Mouse (Mus musculus): ENCODE measurements at regions not wholly inside any gene's neighbourhood (a gene's known extent, or its start where the extent isn't known, plus 50 kb on each side); places are given as distances from the start of the nearest gene placed in this dataset.
A peak's percentile ranks its signal among the peaks of the same experiment; 100 is the strongest.

DNA sequence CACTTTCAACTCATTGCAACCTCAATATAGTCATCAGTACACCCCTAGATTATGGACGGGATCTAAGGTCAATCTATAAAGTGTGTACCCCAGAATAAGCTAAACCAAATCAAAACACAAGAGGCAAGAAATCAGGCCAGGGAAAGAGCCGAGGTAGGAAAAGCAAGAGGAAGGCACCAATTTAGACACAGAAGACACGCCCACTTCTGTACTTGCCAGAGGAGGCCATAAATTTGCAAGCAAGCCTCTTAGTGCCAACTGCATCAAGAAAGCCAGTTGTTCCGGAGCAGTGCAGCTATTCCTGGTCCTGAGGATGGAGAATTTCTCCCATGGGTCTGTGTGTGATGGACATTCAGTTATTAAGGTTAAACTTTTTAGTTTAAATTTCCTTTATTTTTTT lies 179.7 kb upstream of the Smlr1 start:
- 80% methylated on average over 4 of the region's 4 CpGs for WGBS
- no peak overlapping the region for H3K4me3 ChIP-seq (replicated peaks; ENCODE audit: low read length)
- no peaks in the 10 kb centered on the region for H3K4me1 ChIP-seq (replicated peaks; ENCODE audit: control insufficient read depth, insufficient read depth, low read length)
- H3K27ac ChIP-seq (ENCODE audit: low read length), result no peak overlapping the region
- H3K36me3 ChIP-seq (ENCODE audit: control insufficient read depth, insufficient read depth), result no peaks in the 10 kb centered on the region
- no peaks in the 10 kb centered on the region for H3K27me3 ChIP-seq (replicated peaks; ENCODE audit: control insufficient read depth, insufficient read depth, low read length)
- H3K9me3 ChIP-seq (ENCODE audit: control insufficient read depth, low read length), result no peaks in the 10 kb centered on the region
- no peak overlapping the region for H3K4me2 ChIP-seq (ENCODE audit: low read length)
- no peak for ATAC-seq
- no peak overlapping the region for H3K9ac ChIP-seq (replicated peaks; ENCODE audit: low read depth, low read length)

DNA sequence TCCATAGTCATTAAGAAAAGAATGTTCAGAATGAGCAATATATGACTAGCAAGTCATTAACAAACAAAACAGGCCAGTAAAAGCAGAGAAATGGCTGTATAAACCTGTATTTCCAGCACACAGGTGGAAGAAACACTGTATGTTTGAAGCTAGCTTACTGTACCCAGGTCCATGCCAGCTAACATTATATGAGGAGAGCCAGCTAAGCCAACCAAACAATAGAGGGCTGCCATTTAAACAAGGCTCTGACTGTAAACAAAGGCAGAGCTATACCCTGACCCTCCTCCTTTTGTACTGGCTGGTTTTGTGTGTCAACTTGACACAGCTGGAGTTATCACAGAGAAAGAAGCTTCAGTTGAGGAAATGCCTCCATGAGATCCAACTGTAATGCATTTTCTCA lies 178.6 kb upstream of the Smlr1 start:
- Histone ChIP-seq H3K4me1 (replicated peaks; ENCODE audit: control insufficient read depth, insufficient read depth, low read length) (no peaks in the 10 kb centered on the region), H3K36me3 (ENCODE audit: control insufficient read depth, insufficient read depth) (no peaks in the 10 kb centered on the region), H3K4me3 (replicated peaks; ENCODE audit: low read length) (no peak overlapping the region), H3K9ac (replicated peaks; ENCODE audit: low read depth, low read length) (no peak overlapping the region), H3K4me2 (ENCODE audit: low read length) (no peak overlapping the region), H3K27ac (ENCODE audit: low read length) (no peak overlapping the region), H3K27me3 (replicated peaks; ENCODE audit: control insufficient read depth, insufficient read depth, low read length) (no peaks in the 10 kb centered on the region), H3K9me3 (ENCODE audit: control insufficient read depth, low read length) (no peaks in the 10 kb centered on the region)
- no peak for ATAC-seq

DNA sequence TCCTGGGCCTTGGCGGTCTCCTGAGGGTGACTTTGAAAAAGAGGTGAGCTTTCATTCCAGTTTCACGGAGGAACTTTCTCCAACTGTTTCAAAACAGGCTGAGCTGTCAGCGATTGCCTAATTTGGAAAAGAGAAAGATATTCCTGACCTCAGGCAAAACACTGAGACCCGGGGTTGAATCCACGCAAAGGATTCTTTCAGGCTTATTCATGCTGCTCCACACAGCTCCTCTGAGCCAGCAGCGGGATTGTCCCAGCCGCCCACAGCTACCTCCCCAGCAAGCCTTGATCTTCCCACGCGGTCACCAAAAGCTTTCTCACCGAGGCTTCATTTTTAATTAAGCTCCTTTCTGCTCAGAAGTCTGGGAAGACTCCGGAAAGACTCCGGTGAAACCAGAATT lies 178.0 kb upstream of the Smlr1 start:
- Histone ChIP-seq H3K27me3 (replicated peaks; ENCODE audit: control insufficient read depth, insufficient read depth, low read length) (no peaks in the 10 kb centered on the region), H3K4me1 (replicated peaks; ENCODE audit: control insufficient read depth, insufficient read depth, low read length) (no peaks in the 10 kb centered on the region), H3K36me3 (ENCODE audit: control insufficient read depth, insufficient read depth) (no peaks in the 10 kb centered on the region), H3K9me3 (ENCODE audit: control insufficient read depth, low read length) (no peaks in the 10 kb centered on the region), H3K4me2 (ENCODE audit: low read length) (no peak overlapping the region), H3K4me3 (replicated peaks; ENCODE audit: low read length) (no peak overlapping the region), H3K9ac (replicated peaks; ENCODE audit: low read depth, low read length) (no peak overlapping the region), H3K27ac (ENCODE audit: low read length) (no peak overlapping the region)
- ATAC-seq, result no peak
- 65% methylated on average over 12 of the region's 12 CpGs for WGBS

DNA sequence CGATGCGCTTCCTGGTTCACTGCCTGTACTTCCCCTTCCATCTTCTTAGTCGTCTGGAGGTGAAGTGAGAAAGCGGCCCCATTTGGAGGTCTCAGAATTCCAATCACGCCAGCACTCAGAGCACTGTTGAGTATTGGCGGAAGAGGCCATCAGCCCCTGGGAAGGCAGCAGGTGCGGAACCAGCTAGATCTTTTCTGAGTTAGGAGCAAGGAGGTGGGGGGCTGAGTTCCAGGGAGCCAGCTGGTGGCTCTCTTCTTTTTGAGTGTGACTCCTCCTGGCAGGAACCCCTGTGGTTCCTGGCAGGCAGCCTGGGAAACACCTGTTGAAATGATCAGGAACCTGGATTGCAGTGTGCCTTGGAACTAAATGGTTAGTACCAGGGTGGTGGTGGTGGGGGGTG lies 171.9 kb upstream of the Smlr1 start:
- 53% methylated on average over 7 of the region's 7 CpGs for WGBS
- peak; percentile 33; the same call in 1 of the 2 replicates for ATAC-seq
- no peaks in the 10 kb centered on the region for H3K27me3 ChIP-seq (replicated peaks; ENCODE audit: control insufficient read depth, insufficient read depth, low read length)

DNA sequence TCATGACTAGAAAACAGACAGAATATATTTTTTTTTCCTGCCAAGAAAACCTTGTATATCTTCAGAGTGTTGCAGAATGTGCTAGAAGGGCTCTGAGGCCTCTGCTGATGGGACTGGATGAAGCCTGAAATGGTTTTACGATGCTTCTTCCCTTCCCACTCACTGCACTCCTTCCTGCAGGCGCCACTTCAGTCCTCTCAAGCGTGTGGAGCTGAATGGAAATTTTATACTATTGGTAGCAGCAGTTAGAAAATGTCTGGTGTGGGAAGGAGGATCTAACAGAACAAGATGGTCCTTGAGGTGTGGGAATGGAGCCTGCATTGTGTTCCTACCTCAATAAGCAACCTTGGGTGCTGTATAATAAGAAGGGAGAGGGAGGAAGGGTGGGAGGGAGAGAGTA lies 166.1 kb upstream of the Smlr1 start:
- Histone ChIP-seq H3K27ac (ENCODE audit: low read length) (no peak overlapping the region), H3K27me3 (replicated peaks; ENCODE audit: control insufficient read depth, insufficient read depth, low read length) (no peaks in the 10 kb centered on the region), H3K4me3 (replicated peaks; ENCODE audit: low read length) (no peak overlapping the region), H3K36me3 (ENCODE audit: control insufficient read depth, insufficient read depth) (no peaks in the 10 kb centered on the region), H3K4me1 (replicated peaks; ENCODE audit: control insufficient read depth, insufficient read depth, low read length) (no peaks in the 10 kb centered on the region), H3K9me3 (ENCODE audit: control insufficient read depth, low read length) (no peaks in the 10 kb centered on the region), H3K9ac (replicated peaks; ENCODE audit: low read depth, low read length) (no peak overlapping the region), H3K4me2 (ENCODE audit: low read length) (no peak overlapping the region)
- WGBS, result 87% methylated on average over 3 of the region's 3 CpGs
- ATAC-seq, result no peak

More for the DNA sequence above, 171.9 kb upstream of the Smlr1 start:
- no peak overlapping the region for H3K4me3 ChIP-seq (replicated peaks; ENCODE audit: low read length)
- no peak overlapping the region for H3K27ac ChIP-seq (ENCODE audit: low read length)
- no peak overlapping the region for H3K4me2 ChIP-seq (ENCODE audit: low read length)
- H3K36me3 ChIP-seq (ENCODE audit: control insufficient read depth, insufficient read depth), result no peaks in the 10 kb centered on the region
- H3K9ac ChIP-seq (replicated peaks; ENCODE audit: low read depth, low read length), result no peak overlapping the region
- H3K4me1 ChIP-seq (replicated peaks; ENCODE audit: control insufficient read depth, insufficient read depth, low read length), result no peaks in the 10 kb centered on the region
- no peaks in the 10 kb centered on the region for H3K9me3 ChIP-seq (ENCODE audit: control insufficient read depth, low read length)

GRCm38 (mm10) chr10:25695798-25696197 lies 159.7 kb upstream of the Smlr1 start:
- no peak for ATAC-seq
- H3K36me3 ChIP-seq (ENCODE audit: control insufficient read depth, insufficient read depth), result no peaks in the 10 kb centered on the region
- no peaks in the 10 kb centered on the region for H3K27me3 ChIP-seq (replicated peaks; ENCODE audit: control insufficient read depth, insufficient read depth, low read length)
- no peaks in the 10 kb centered on the region for H3K9me3 ChIP-seq (ENCODE audit: control insufficient read depth, low read length)
- no peaks in the 10 kb centered on the region for H3K4me1 ChIP-seq (replicated peaks; ENCODE audit: control insufficient read depth, insufficient read depth, low read length)
- WGBS, result 77% methylated on average over 8 of the region's 8 CpGs
- H3K27ac ChIP-seq (ENCODE audit: low read length), result no peak overlapping the region
- no peak overlapping the region for H3K4me2 ChIP-seq (ENCODE audit: low read length)
- no peak overlapping the region for H3K4me3 ChIP-seq (replicated peaks; ENCODE audit: low read length)
- H3K9ac ChIP-seq (replicated peaks; ENCODE audit: low read depth, low read length), result no peak overlapping the region

- 8% methylated on average over 6 of the region's 6 CpGs for WGBS
- H3K9ac ChIP-seq (replicated peaks; ENCODE audit: low read depth, low read length), result no peak overlapping the region
- peaks cover 7% of the 10 kb centered on the region; the same call in 1 of the 2 replicates for H3K4me1 ChIP-seq (replicated peaks; ENCODE audit: control insufficient read depth, insufficient read depth, low read length)
- ATAC-seq, result peak; percentile 54; the same call in 1 of the 2 replicates
- H3K27ac ChIP-seq (ENCODE audit: low read length), result no peak overlapping the region
- H3K9me3 ChIP-seq (ENCODE audit: control insufficient read depth, low read length), result no peaks in the 10 kb centered on the region
- H3K4me3 ChIP-seq (replicated peaks; ENCODE audit: low read length), result no peak overlapping the region
- no peak overlapping the region for H3K4me2 ChIP-seq (ENCODE audit: low read length)
- no peaks in the 10 kb centered on the region for H3K36me3 ChIP-seq (ENCODE audit: control insufficient read depth, insufficient read depth)
- H3K27me3 ChIP-seq (replicated peaks; ENCODE audit: control insufficient read depth, insufficient read depth, low read length), result no peaks in the 10 kb centered on the region
Measured at GRCm38 (mm10) chr10:25681243-25681642, 145.2 kb upstream of the Smlr1 start.

- H3K27ac ChIP-seq (ENCODE audit: low read length), result no peak overlapping the region
- WGBS, result 37% methylated on average over 1 of the region's 1 CpGs
Measured at GRCm38 (mm10) chr10:25677889-25678288, 141.8 kb upstream of the Smlr1 start.

GRCm38 (mm10) chr10:25675368-25675767 lies 139.3 kb upstream of the Smlr1 start:
- no peak overlapping the region for H3K4me3 ChIP-seq (replicated peaks; ENCODE audit: low read length)

More at GRCm38 (mm10) chr10:25677889-25678288, 141.8 kb upstream of the Smlr1 start:
- Histone ChIP-seq H3K4me3 (replicated peaks; ENCODE audit: low read length) (no peak overlapping the region), H3K9ac (replicated peaks; ENCODE audit: low read depth, low read length) (no peak overlapping the region), H3K27me3 (replicated peaks; ENCODE audit: control insufficient read depth, insufficient read depth, low read length) (no peaks in the 10 kb centered on the region), H3K4me2 (ENCODE audit: low read length) (no peak overlapping the region), H3K36me3 (ENCODE audit: control insufficient read depth, insufficient read depth) (no peaks in the 10 kb centered on the region), H3K4me1 (replicated peaks; ENCODE audit: control insufficient read depth, insufficient read depth, low read length) (peaks cover 7% of the 10 kb centered on the region; the same call in 1 of the 2 replicates), H3K9me3 (ENCODE audit: control insufficient read depth, low read length) (no peaks in the 10 kb centered on the region)
- ATAC-seq, result peak; percentile 86

DNA sequence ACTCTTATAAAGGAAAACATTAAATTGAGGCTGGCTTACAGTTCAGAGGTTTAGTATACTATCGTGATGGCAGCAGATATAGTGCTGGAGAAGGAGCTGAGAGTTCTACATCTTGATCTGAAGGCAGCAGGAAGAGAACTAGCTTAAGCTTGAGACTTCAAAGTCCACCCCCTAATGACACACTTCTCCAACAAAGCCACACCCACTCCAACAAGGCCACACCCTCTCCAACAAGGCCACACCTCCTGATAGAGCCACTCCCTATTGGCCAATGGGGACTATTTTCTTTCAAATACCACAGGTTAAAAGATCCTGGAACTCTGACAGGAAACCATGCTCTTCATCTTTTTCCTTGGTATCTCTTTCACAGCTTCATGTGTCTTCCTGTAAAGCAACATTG lies 134.0 kb upstream of the Smlr1 start:
- Histone ChIP-seq H3K27ac (ENCODE audit: low read length) (no peak overlapping the region), H3K4me2 (ENCODE audit: low read length) (no peak overlapping the region), H3K27me3 (replicated peaks; ENCODE audit: control insufficient read depth, insufficient read depth, low read length) (no peaks in the 10 kb centered on the region), H3K9me3 (ENCODE audit: control insufficient read depth, low read length) (no peaks in the 10 kb centered on the region), H3K4me1 (replicated peaks; ENCODE audit: control insufficient read depth, insufficient read depth, low read length) (no peaks in the 10 kb centered on the region), H3K4me3 (replicated peaks; ENCODE audit: low read length) (no peak overlapping the region), H3K9ac (replicated peaks; ENCODE audit: low read depth, low read length) (no peak overlapping the region), H3K36me3 (ENCODE audit: control insufficient read depth, insufficient read depth) (no peaks in the 10 kb centered on the region)
- ATAC-seq, result no peak
- WGBS, result 93% methylated on average over 1 of the region's 1 CpGs

More at GRCm38 (mm10) chr10:25675368-25675767, 139.3 kb upstream of the Smlr1 start:
- Histone ChIP-seq H3K27me3 (replicated peaks; ENCODE audit: control insufficient read depth, insufficient read depth, low read length) (no peaks in the 10 kb centered on the region), H3K9me3 (ENCODE audit: control insufficient read depth, low read length) (no peaks in the 10 kb centered on the region), H3K36me3 (ENCODE audit: control insufficient read depth, insufficient read depth) (no peaks in the 10 kb centered on the region), H3K9ac (replicated peaks; ENCODE audit: low read depth, low read length) (no peak overlapping the region), H3K4me2 (ENCODE audit: low read length) (no peak overlapping the region), H3K4me1 (replicated peaks; ENCODE audit: control insufficient read depth, insufficient read depth, low read length) (peaks cover 7% of the 10 kb centered on the region; the same call in 1 of the 2 replicates), H3K27ac (ENCODE audit: low read length) (no peak overlapping the region)
- ATAC-seq, result no peak
- WGBS, result 76% methylated on average over 10 of the region's 10 CpGs
